Mouse (Mus musculus) forebrain, embryonic 16.5 days (tissue): Measurements from ENCODE around the gene Atp2a2. TPM values are rescaled to one million over a fixed set of nuclear protein-coding genes. Genes with fewer than 3 reads are reported as not detected.
A peak's percentile ranks its signal among the peaks of the same experiment; 100 is the strongest.

Source experiments
- ATAC-seq: fragments of 200-750 bp; cut with Nextera tagmentation; 2 replicates; pipeline ENCODE4 v1.8.0; 2017; ENCODE audit warnings: mild to moderate bottlenecking, moderate library complexity
- H3K27ac ChIP-seq: fragments of 300-500 bp; sonication (generic); 2 replicates; pipeline ENCODE4 v1.5.1; 2014; ENCODE audit warnings: low read length, control low read depth
- H3K27me3 ChIP-seq: fragments of 300-500 bp; sonication (generic); replicated peaks from 2 replicates; pipeline ENCODE4 v1.6.1; 2014; ENCODE audit warnings: low read length; ENCODE audit not compliant: control insufficient read depth, insufficient read depth
- H3K36me3 ChIP-seq: fragments of 300-500 bp; sonication (generic); 2 replicates; pipeline ENCODE4 v1.6.1; 2014; ENCODE audit not compliant: control insufficient read depth, insufficient read depth
- H3K4me1 ChIP-seq: fragments of 300-500 bp; sonication (generic); replicated peaks from 2 replicates; pipeline ENCODE4 v1.6.1; 2014; ENCODE audit warnings: low read length; ENCODE audit not compliant: control insufficient read depth, insufficient read depth
- H3K4me2 ChIP-seq: fragments of 300-500 bp; sonication (generic); 2 replicates; pipeline ENCODE4 v1.6.1; 2014; ENCODE audit warnings: mild to moderate bottlenecking, low read length, control low read depth
- H3K4me3 ChIP-seq: fragments of 300-500 bp; sonication (generic); replicated peaks from 2 replicates; pipeline ENCODE4 v1.5.1; 2014; ENCODE audit warnings: mild to moderate bottlenecking, low read length, control low read depth
- H3K9ac ChIP-seq: fragments of 300-500 bp; sonication (generic); replicated peaks from 2 replicates; pipeline ENCODE4 v1.6.1; 2014; ENCODE audit warnings: low read depth, low read length, control low read depth
- H3K9me3 ChIP-seq: fragments of 300-500 bp; sonication (generic); 2 replicates; pipeline ENCODE4 v1.6.1; 2016; ENCODE audit warnings: low read length; ENCODE audit not compliant: control insufficient read depth
- WGBS: fragments of 180-500 bp; shearing (Covaris S2); extraction: QIAGEN DNeasy Blood & Tissue Kit; methylation state at CpG from one replicate; pipeline ENCODE4 v1.1.7; 2014; 5-methylcytosine and 5-hydroxymethylcytosine counted together
- polyA plus RNA-seq: library from polyadenylated mRNA; unstranded; fragments of >200 nt; fragmentation: Nextera tagmentation; extraction: Ambion mirVana; gene quantifications from 2 replicates; pipeline ENCODE4 v1.2.1, GENCODE M21; 2015

Atp2a2 gene
- polyA plus RNA-seq, 1 experiment from 2014 or later = 39.6 TPM

DNA sequence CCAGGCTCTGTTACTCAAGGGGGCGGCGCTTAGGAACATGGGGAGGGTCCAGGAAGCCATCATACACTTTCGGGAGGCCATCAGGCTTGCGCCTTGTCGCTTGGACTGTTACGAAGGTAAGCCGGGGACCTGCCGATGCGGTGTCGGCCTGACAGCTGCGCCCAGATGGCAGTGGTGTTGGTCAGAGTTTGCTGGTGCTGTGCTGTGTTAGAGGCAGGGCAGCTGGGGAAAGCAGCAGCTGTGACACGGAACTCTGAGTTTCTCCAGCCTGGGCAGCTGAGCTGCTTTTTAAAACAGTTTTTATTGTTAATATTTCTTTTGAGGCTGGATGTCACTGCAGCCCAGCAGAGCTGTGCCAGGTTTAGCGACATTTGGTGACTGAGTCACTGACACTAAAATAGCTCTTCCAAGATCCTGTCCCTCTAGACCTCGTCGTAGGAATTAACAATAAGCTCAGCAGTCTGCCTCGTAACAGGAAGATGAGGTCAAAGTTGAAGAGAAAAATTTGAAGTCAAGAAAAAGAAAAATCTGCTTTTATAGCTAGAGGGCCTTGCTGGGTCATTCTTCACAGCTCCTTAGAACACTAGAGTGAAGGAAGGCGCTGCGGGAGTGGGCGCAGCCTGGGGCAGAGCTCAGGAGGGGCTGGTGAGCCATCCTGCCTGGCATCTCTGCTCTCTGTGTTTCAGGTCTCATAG, 62.5 kb downstream of the Atp2a2 start:
- Histone ChIP-seq H3K4me1 (no peaks in the 10 kb centered on the region), H3K27me3 (no peaks in the 10 kb centered on the region), H3K4me3 (no peak overlapping the region), H3K4me2 (no peak overlapping the region), H3K36me3 (peaks cover 59% of the 10 kb centered on the region), H3K9ac (no peak overlapping the region), H3K27ac (no peak overlapping the region), H3K9me3 (no peaks in the 10 kb centered on the region)
- ATAC-seq = no peak
- WGBS = 90% methylated on average over 19 of the region's 19 CpGs

DNA sequence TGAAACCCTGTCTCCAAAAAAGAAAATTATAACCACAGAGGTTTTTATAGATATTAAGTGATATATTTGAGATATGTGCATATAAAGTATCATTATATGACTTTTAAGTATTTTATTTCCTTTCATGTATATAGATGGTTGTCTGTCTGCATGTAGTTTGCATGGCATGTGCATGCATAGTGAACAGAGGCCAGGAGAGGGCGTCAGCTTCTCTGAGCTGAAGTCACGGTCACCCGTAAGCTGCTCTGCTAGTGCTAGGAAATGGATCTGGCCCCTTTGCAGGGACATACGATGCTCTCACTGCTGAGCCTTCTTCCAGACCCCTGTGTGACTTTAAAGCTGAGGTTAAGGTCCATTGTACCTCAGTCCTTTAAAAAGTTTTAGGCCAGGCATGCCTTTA, 67.5 kb downstream of the Atp2a2 start:
- Histone ChIP-seq H3K9ac (no peak overlapping the region), H3K9me3 (no peaks in the 10 kb centered on the region), H3K27me3 (no peaks in the 10 kb centered on the region), H3K36me3 (peaks cover 62% of the 10 kb centered on the region), H3K27ac (no peak overlapping the region), H3K4me1 (no peaks in the 10 kb centered on the region), H3K4me2 (no peak overlapping the region), H3K4me3 (no peak overlapping the region)
- ATAC-seq = no peak
- WGBS = 81% methylated on average over 4 of the region's 4 CpGs

DNA sequence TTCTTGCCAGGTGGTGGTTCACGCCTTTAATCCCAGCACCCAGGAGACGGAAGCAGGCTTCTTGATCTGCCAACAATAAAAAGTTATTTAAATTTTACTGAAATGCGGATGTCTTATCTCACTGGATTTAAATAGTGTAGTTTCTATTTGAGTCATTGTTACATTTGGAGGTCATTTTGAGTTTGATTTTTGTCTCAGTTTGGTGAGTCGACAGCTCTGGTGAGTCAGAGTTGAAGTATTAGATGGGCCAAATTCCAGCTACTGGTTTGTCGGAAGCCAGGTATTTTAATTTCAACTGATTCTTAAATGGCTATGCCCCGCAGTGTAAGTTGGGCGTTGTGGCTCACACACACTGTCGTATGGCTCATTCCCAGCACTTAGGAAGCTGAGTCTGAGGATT, 70.8 kb downstream of the Atp2a2 start:
- no peak overlapping the region for H3K9ac ChIP-seq
- H3K27ac ChIP-seq = no peak overlapping the region
- WGBS = 95% methylated on average over 8 of the region's 8 CpGs
- H3K4me2 ChIP-seq = no peak overlapping the region
- H3K9me3 ChIP-seq = no peaks in the 10 kb centered on the region
- H3K36me3 ChIP-seq = peaks cover 47% of the 10 kb centered on the region
- ATAC-seq = no peak
- H3K4me3 ChIP-seq = no peak overlapping the region
- H3K27me3 ChIP-seq = no peaks in the 10 kb centered on the region
- no peaks in the 10 kb centered on the region for H3K4me1 ChIP-seq

DNA sequence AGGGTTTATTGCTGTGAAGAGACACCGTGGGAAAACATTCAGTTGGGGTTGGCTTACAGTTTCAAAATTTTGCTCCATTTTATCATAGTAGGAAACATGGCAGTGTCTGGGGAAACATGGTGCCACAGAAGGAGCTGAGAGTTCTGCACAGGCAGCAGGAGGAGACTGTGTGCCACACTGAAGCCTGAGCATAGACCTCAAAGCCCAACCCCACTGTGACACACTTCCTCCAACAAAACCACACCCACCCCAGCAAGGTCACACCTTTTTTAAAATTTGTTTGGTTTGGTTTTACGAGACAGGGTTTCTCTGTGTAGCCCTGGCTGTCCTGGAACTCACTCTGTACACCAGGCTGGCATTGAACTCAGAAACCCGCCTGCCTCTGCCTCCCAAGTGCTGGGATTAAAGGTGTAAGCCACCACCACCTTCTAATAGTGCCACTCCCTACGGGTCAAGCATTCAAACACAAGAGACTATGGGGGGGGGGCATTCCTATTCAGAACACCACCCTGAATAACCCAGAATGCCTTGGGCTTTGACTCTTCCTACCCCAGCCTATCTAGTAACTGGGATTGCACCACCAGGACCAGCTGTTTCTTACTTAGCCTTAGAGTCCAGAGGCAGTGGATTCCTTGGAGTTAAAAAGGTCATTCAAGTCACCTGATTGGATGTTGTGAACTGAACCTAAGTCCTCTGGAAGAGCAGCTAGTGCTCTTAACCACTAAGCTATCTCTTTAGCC, 71.8 kb downstream of the Atp2a2 start:
- Histone ChIP-seq H3K4me2 (no peak overlapping the region), H3K9me3 (no peaks in the 10 kb centered on the region), H3K4me3 (no peak overlapping the region), H3K27ac (no peak overlapping the region), H3K9ac (no peak overlapping the region), H3K36me3 (peaks cover 45% of the 10 kb centered on the region), H3K27me3 (no peaks in the 10 kb centered on the region), H3K4me1 (no peaks in the 10 kb centered on the region)
- no peak for ATAC-seq
- WGBS = 92% methylated on average over 4 of the region's 4 CpGs

DNA sequence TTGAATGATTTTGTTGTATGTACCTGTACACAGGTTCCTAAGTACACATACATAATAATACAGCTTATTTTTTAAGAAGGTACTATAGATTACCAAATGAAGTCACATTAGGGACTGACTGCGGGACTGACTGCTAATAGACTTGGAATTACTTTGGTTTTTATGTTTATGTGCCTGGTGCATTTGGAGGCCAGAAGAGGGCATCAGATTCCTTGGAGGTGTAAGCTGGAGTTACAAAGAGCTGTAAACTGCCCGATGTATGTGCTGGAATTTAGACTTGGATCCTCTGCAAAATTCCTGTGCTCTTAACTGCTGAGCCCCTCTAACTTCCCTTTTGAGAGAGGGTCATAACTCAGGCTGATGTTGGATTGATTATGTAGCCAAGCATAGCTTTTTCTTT, 76.5 kb downstream of the Atp2a2 start:
- H3K36me3 ChIP-seq = peaks cover 16% of the 10 kb centered on the region
- no peak for ATAC-seq
- H3K27me3 ChIP-seq = no peaks in the 10 kb centered on the region
- H3K4me1 ChIP-seq = peaks cover 18% of the 10 kb centered on the region
- H3K4me2 ChIP-seq = no peak overlapping the region
- no peak overlapping the region for H3K9ac ChIP-seq
- no peak overlapping the region for H3K4me3 ChIP-seq
- H3K27ac ChIP-seq = no peak overlapping the region
- 84% methylated on average over 2 of the region's 2 CpGs for WGBS
- H3K9me3 ChIP-seq = no peaks in the 10 kb centered on the region

DNA sequence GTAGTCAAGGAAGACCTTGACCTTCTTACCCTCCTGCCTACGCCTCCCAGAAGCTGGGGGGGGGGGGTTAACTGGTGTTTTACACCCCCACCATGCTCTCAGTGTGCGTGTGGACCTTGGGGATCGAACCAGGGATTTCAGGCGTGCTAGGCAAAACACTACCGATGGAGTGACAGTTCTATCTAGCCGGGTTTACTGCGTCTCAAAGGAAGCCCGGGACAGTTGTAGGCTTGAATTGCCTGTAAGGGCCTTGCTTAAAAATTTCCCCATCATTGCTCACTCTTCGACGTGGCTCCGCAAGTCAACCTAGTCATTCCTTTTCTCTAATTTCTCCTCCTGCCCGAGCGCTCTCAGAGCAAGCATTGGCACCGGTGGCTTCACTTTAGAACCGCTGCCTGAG, 78.9 kb downstream of the Atp2a2 start:
- no peak for ATAC-seq
- 31% methylated on average over 15 of the region's 15 CpGs for WGBS
- Histone ChIP-seq H3K4me1 (peaks cover 18% of the 10 kb centered on the region), H3K27ac (no peak overlapping the region), H3K4me2 (peak overlapping the region; percentile 78), H3K4me3 (peak overlapping the region; percentile 95), H3K36me3 (peaks cover 2% of the 10 kb centered on the region), H3K27me3 (no peaks in the 10 kb centered on the region), H3K9me3 (no peaks in the 10 kb centered on the region), H3K9ac (peak overlapping the region; percentile 92)

DNA sequence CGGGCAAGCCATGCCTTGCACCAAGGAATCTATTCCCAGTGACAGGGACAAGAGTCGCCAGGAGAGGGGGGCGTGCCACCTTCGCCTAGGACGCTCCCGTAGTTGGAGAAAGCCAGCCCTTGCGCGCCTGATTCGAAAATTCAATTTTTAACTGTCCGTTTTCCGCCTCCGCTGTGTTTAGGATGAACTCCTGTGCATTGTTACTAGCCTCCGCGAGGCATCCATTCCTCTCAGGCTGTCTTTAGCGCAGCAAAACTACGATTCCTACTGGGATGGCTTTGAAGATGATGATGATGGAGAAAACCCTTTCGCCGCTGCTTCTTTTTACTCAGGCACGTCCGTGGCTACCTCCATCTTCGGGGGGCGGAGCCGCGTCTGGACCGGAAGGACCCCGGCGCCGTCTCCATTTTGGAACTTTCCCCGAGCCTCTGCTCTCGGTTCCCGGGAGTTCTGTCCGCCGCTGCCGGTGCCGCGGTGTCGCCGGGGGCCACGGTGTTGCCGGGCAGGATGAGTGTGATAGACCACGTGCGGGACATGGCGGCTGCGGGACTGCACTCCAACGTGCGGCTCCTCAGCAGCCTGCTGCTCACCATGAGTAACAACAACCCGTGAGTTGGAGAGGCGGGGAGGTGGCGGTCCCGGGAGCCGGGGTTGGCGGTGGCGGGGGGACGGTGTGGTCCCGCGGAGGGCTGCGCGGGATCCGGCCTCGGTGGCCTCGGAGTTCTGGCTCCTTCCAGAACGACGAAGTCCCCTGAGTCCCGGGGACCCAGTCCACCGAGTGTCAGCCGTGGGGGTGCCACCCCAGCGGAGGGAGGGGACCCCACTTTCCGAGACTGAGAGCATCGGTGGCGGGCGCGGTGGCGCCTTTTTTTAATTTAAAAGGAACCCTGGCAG, 79.7 kb downstream of the Atp2a2 start:
- H3K9ac ChIP-seq = peak overlapping the region; percentile 92
- no peaks in the 10 kb centered on the region for H3K36me3 ChIP-seq
- ATAC-seq = peak; percentile 93
- peak overlapping the region; percentile 78 for H3K4me2 ChIP-seq
- peak overlapping the region; percentile 96 for H3K27ac ChIP-seq
- H3K4me1 ChIP-seq = peaks cover 18% of the 10 kb centered on the region
- under 1% methylated on average over 73 of the region's 73 CpGs for WGBS
- no peaks in the 10 kb centered on the region for H3K27me3 ChIP-seq
- no peaks in the 10 kb centered on the region for H3K9me3 ChIP-seq
- H3K4me3 ChIP-seq = peak overlapping the region; percentile 95

DNA sequence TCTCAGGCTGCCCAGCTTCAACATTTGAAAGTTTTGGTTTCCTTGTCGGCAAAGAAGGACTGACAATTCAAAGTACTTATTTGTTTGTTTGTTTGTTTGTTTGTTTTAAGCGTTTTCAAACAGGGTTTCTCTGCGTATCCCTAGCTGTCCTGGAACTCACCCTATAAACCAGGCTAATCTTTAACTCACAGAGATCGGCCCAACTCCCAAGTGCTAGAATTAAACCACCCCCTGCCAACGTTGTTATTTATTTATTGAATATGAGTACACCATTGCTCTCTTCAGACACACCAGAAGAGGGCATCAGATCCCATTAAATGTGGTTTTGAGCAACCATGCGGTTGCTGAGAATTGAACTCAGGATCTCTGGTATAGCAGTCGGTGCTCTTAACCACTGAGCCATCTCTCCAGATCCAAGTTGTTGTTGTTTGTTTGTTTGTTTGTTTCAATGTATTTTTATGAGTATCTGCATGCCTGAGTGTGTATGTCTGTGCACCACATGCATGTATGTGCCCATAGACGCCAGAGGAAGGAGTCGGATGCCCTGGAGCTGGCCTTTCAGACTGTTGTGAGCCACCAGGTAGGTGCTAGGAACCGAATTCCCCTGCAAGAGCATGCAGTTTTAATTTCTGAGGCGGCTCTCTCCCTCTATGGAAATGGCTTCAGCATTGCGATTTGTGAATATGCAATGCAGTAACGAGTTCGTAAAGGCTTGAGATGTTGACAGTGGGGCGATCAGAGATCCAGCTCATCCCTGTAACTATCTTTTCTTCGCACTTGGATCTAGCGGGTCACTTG, 80.6 kb downstream of the Atp2a2 start, which contains the start of gene Anapc7:
TSS of gene Anapc7 (plus strand) at position 423 of the 798 bp plus-strand sequence.
- Histone ChIP-seq H3K9ac (peak within 1 kb of the TSS; percentile 92), H3K36me3 (no peaks in the 10 kb centered on the region), H3K9me3 (no peaks in the 10 kb centered on the region), H3K4me2 (peak within 1 kb of the TSS; percentile 78), H3K4me3 (peak within 1 kb of the TSS; percentile 95), H3K27ac (peak within 1 kb of the TSS; percentile 96), H3K27me3 (no peaks in the 10 kb centered on the region), H3K4me1 (peaks cover 18% of the 10 kb centered on the region)
- peak; percentile 53 for ATAC-seq
- WGBS = 20% methylated on average over 17 of the region's 17 CpGs
